Mouse (Mus musculus): ENCODE measurements at regions not wholly inside any gene's neighbourhood (a gene's known extent, or its start where the extent isn't known, plus 50 kb on each side); places are given as distances from the start of the nearest gene placed in this dataset.

- 87% methylated on average over 1 of the region's 1 CpGs for WGBS
Observed at GRCm38 (mm10) chr3:70216096-70216495, 208.7 kb downstream of the Otol1 start.

GRCm38 (mm10) chr3:70218757-70219360, 211.4 kb downstream of the Otol1 start:
- H3K36me3 ChIP-seq = no peaks in the 10 kb centered on the region
- H3K9ac ChIP-seq = no peak overlapping the region
- ATAC-seq (replicated peaks; ENCODE audit: insufficient number of reproducible peaks, insufficient read depth, low FRiP score, low read depth) = no peak
- H3K27me3 ChIP-seq = no peaks in the 10 kb centered on the region
- no peaks in the 10 kb centered on the region for H3K9me3 ChIP-seq (replicated peaks)
- no peak overlapping the region for H3K4me2 ChIP-seq
- H3K4me3 ChIP-seq = no peak overlapping the region
- H3K27ac ChIP-seq = no peak overlapping the region
- no peaks in the 10 kb centered on the region for H3K4me1 ChIP-seq (replicated peaks)
- 73% methylated on average over 4 of the region's 4 CpGs for WGBS

More at GRCm38 (mm10) chr3:70216096-70216495, 208.7 kb downstream of the Otol1 start:
- H3K4me3 ChIP-seq = no peak overlapping the region
- H3K27ac ChIP-seq = no peak overlapping the region
- no peaks in the 10 kb centered on the region for H3K36me3 ChIP-seq
- H3K4me1 ChIP-seq (replicated peaks) = no peaks in the 10 kb centered on the region
- no peak for ATAC-seq (replicated peaks; ENCODE audit: insufficient number of reproducible peaks, insufficient read depth, low FRiP score, low read depth)
- H3K4me2 ChIP-seq = no peak overlapping the region
- no peak overlapping the region for H3K9ac ChIP-seq
- H3K9me3 ChIP-seq (replicated peaks) = no peaks in the 10 kb centered on the region
- H3K27me3 ChIP-seq = no peaks in the 10 kb centered on the region

GRCm38 (mm10) chr3:70223443-70224065, 216.1 kb downstream of the Otol1 start:
- ATAC-seq (replicated peaks; ENCODE audit: insufficient number of reproducible peaks, insufficient read depth, low FRiP score, low read depth) = no peak

GRCm38 (mm10) chr3:70224846-70225245, 217.4 kb downstream of the Otol1 start:
- WGBS = 78% methylated on average over 6 of the region's 6 CpGs

More at GRCm38 (mm10) chr3:70223443-70224065, 216.1 kb downstream of the Otol1 start:
- no peak overlapping the region for H3K4me3 ChIP-seq
- H3K27ac ChIP-seq = no peak overlapping the region
- no peaks in the 10 kb centered on the region for H3K36me3 ChIP-seq
- no peak overlapping the region for H3K4me2 ChIP-seq
- 58% methylated on average over 3 of the region's 3 CpGs for WGBS
- no peaks in the 10 kb centered on the region for H3K27me3 ChIP-seq
- no peak overlapping the region for H3K9ac ChIP-seq
- H3K4me1 ChIP-seq (replicated peaks) = no peaks in the 10 kb centered on the region
- H3K9me3 ChIP-seq (replicated peaks) = no peaks in the 10 kb centered on the region

GRCm38 (mm10) chr3:70227165-70227564, 219.8 kb downstream of the Otol1 start:
- Histone ChIP-seq H3K4me1 (replicated peaks) (no peaks in the 10 kb centered on the region), H3K9ac (no peak overlapping the region), H3K4me2 (no peak overlapping the region), H3K27ac (no peak overlapping the region), H3K36me3 (no peaks in the 10 kb centered on the region), H3K27me3 (no peaks in the 10 kb centered on the region), H3K4me3 (no peak overlapping the region), H3K9me3 (replicated peaks) (no peaks in the 10 kb centered on the region)
- no peak for ATAC-seq (replicated peaks; ENCODE audit: insufficient number of reproducible peaks, insufficient read depth, low FRiP score, low read depth)
- 67% methylated on average over 4 of the region's 4 CpGs for WGBS

More at GRCm38 (mm10) chr3:70224846-70225245, 217.4 kb downstream of the Otol1 start:
- Histone ChIP-seq H3K4me3 (no peak overlapping the region), H3K9ac (no peak overlapping the region), H3K27ac (no peak overlapping the region), H3K36me3 (no peaks in the 10 kb centered on the region), H3K27me3 (no peaks in the 10 kb centered on the region), H3K9me3 (replicated peaks) (no peaks in the 10 kb centered on the region), H3K4me2 (no peak overlapping the region), H3K4me1 (replicated peaks) (no peaks in the 10 kb centered on the region)
- no peak for ATAC-seq (replicated peaks; ENCODE audit: insufficient number of reproducible peaks, insufficient read depth, low FRiP score, low read depth)

GRCm38 (mm10) chr3:70248655-70249054, 241.2 kb downstream of the Otol1 start:
- no peak overlapping the region for H3K27ac ChIP-seq
- no peak for ATAC-seq (replicated peaks; ENCODE audit: insufficient number of reproducible peaks, insufficient read depth, low FRiP score, low read depth)
- no peaks in the 10 kb centered on the region for H3K9me3 ChIP-seq (replicated peaks)
- no peaks in the 10 kb centered on the region for H3K36me3 ChIP-seq
- WGBS = 72% methylated on average over 3 of the region's 3 CpGs
- H3K4me2 ChIP-seq = no peak overlapping the region
- H3K9ac ChIP-seq = no peak overlapping the region
- H3K4me3 ChIP-seq = no peak overlapping the region
- H3K27me3 ChIP-seq = no peaks in the 10 kb centered on the region
- no peaks in the 10 kb centered on the region for H3K4me1 ChIP-seq (replicated peaks)

- Histone ChIP-seq H3K4me1 (replicated peaks) (no peaks in the 10 kb centered on the region), H3K4me3 (no peak overlapping the region), H3K9ac (no peak overlapping the region), H3K27ac (no peak overlapping the region), H3K27me3 (no peaks in the 10 kb centered on the region), H3K4me2 (no peak overlapping the region), H3K36me3 (no peaks in the 10 kb centered on the region), H3K9me3 (replicated peaks) (no peaks in the 10 kb centered on the region)
- no peak for ATAC-seq (replicated peaks; ENCODE audit: insufficient number of reproducible peaks, insufficient read depth, low FRiP score, low read depth)
- 51% methylated on average over 4 of the region's 4 CpGs for WGBS
Observed at GRCm38 (mm10) chr3:70249922-70250321, 242.5 kb downstream of the Otol1 start.

- no peak overlapping the region for H3K9ac ChIP-seq
- H3K4me1 ChIP-seq (replicated peaks) = no peaks in the 10 kb centered on the region
- H3K27me3 ChIP-seq = no peaks in the 10 kb centered on the region
- H3K27ac ChIP-seq = no peak overlapping the region
- no peak overlapping the region for H3K4me3 ChIP-seq
- no peaks in the 10 kb centered on the region for H3K36me3 ChIP-seq
- H3K9me3 ChIP-seq (replicated peaks) = no peaks in the 10 kb centered on the region
- H3K4me2 ChIP-seq = no peak overlapping the region
- ATAC-seq (replicated peaks; ENCODE audit: insufficient number of reproducible peaks, insufficient read depth, low FRiP score, low read depth) = no peak
- 58% methylated on average over 7 of the region's 7 CpGs for WGBS
Observed at GRCm38 (mm10) chr3:70250733-70251132, 243.3 kb downstream of the Otol1 start.

- WGBS = 73% methylated on average over 3 of the region's 3 CpGs
Observed at GRCm38 (mm10) chr3:70263318-70263717, 255.9 kb downstream of the Otol1 start.

GRCm38 (mm10) chr3:70288590-70289388, 281.4 kb downstream of the Otol1 start:
- Histone ChIP-seq H3K4me1 (replicated peaks) (no peaks in the 10 kb centered on the region), H3K4me3 (no peak overlapping the region), H3K9ac (no peak overlapping the region), H3K27ac (no peak overlapping the region), H3K36me3 (no peaks in the 10 kb centered on the region), H3K4me2 (no peak overlapping the region), H3K27me3 (no peaks in the 10 kb centered on the region), H3K9me3 (replicated peaks) (no peaks in the 10 kb centered on the region)
- 73% methylated on average over 7 of the region's 7 CpGs for WGBS
- ATAC-seq (replicated peaks; ENCODE audit: insufficient number of reproducible peaks, insufficient read depth, low FRiP score, low read depth) = no peak

More at GRCm38 (mm10) chr3:70263318-70263717, 255.9 kb downstream of the Otol1 start:
- no peak overlapping the region for H3K4me2 ChIP-seq
- H3K4me1 ChIP-seq (replicated peaks) = no peaks in the 10 kb centered on the region
- H3K9ac ChIP-seq = no peak overlapping the region
- H3K36me3 ChIP-seq = no peaks in the 10 kb centered on the region
- H3K27me3 ChIP-seq = no peaks in the 10 kb centered on the region
- no peak overlapping the region for H3K27ac ChIP-seq
- no peak overlapping the region for H3K4me3 ChIP-seq
- no peak for ATAC-seq (replicated peaks; ENCODE audit: insufficient number of reproducible peaks, insufficient read depth, low FRiP score, low read depth)
- H3K9me3 ChIP-seq (replicated peaks) = no peaks in the 10 kb centered on the region

GRCm38 (mm10) chr3:70307556-70307955, 300.1 kb downstream of the Otol1 start:
- WGBS = 64% methylated on average over 1 of the region's 1 CpGs
- no peak for ATAC-seq (replicated peaks; ENCODE audit: insufficient number of reproducible peaks, insufficient read depth, low FRiP score, low read depth)
- no peaks in the 10 kb centered on the region for H3K4me1 ChIP-seq (replicated peaks)

More at GRCm38 (mm10) chr3:70307556-70307955, 300.1 kb downstream of the Otol1 start:
- no peak overlapping the region for H3K4me2 ChIP-seq
- H3K27me3 ChIP-seq = no peaks in the 10 kb centered on the region
- H3K27ac ChIP-seq = no peak overlapping the region
- no peak overlapping the region for H3K4me3 ChIP-seq
- H3K9me3 ChIP-seq (replicated peaks) = no peaks in the 10 kb centered on the region
- H3K9ac ChIP-seq = no peak overlapping the region
- no peaks in the 10 kb centered on the region for H3K36me3 ChIP-seq

All from heart, embryonic 15.5 days (tissue).